Mouse (Mus musculus): ENCODE measurements around the gene Tdp2. TPM values are rescaled to one million over a fixed set of nuclear protein-coding genes. Genes with fewer than 3 reads are reported as not detected.
A peak's percentile ranks its signal among the peaks of the same experiment; 100 is the strongest.

Gene Tdp2
- polyA plus RNA-seq, 1 experiment from 2014 or later, result 42.2 TPM

- WGBS, result 68% methylated on average over 12 of the region's 12 CpGs
- no peaks in the 10 kb centered on the region; the same call in 1 of the 2 replicates for H3K4me1 ChIP-seq (ENCODE audit: control insufficient read depth, insufficient read depth, low read length)
- no peak overlapping the region for H3K4me2 ChIP-seq (ENCODE audit: low read depth, low read length)
- H3K4me3 ChIP-seq (replicated peaks; ENCODE audit: low read length), result no peak overlapping the region
- no peaks in the 10 kb centered on the region for H3K27me3 ChIP-seq (ENCODE audit: control insufficient read depth, insufficient read depth, low read length)
- no peaks in the 10 kb centered on the region for H3K36me3 ChIP-seq (ENCODE audit: control insufficient read depth, insufficient read depth, low read length)
- H3K9me3 ChIP-seq (replicated peaks; ENCODE audit: control insufficient read depth, low read length), result no peaks in the 10 kb centered on the region
- H3K9ac ChIP-seq (ENCODE audit: low read length), result no peak overlapping the region
- H3K27ac ChIP-seq (ENCODE audit: low read length), result no peak overlapping the region
- no peak for ATAC-seq (ENCODE audit: insufficient read depth, low FRiP score)
Observed at GRCm38 (mm10) chr13:24861084-24861483, 29.6 kb downstream of the Tdp2 start.

GRCm38 (mm10) chr13:24862021-24862420 lies 30.5 kb downstream of the Tdp2 start:
- WGBS, result 50% methylated on average over 7 of the region's 7 CpGs

GRCm38 (mm10) chr13:24862520-24862919 lies 31.0 kb downstream of the Tdp2 start:
- H3K36me3 ChIP-seq (ENCODE audit: control insufficient read depth, insufficient read depth, low read length), result no peaks in the 10 kb centered on the region
- H3K4me3 ChIP-seq (replicated peaks; ENCODE audit: low read length), result no peak overlapping the region
- no peaks in the 10 kb centered on the region for H3K27me3 ChIP-seq (ENCODE audit: control insufficient read depth, insufficient read depth, low read length)
- no peak overlapping the region for H3K27ac ChIP-seq (ENCODE audit: low read length)
- no peaks in the 10 kb centered on the region; the same call in 1 of the 2 replicates for H3K4me1 ChIP-seq (ENCODE audit: control insufficient read depth, insufficient read depth, low read length)
- no peaks in the 10 kb centered on the region for H3K9me3 ChIP-seq (replicated peaks; ENCODE audit: control insufficient read depth, low read length)
- no peak for ATAC-seq (ENCODE audit: insufficient read depth, low FRiP score)
- no peak overlapping the region for H3K9ac ChIP-seq (ENCODE audit: low read length)
- WGBS, result 57% methylated on average over 7 of the region's 7 CpGs
- H3K4me2 ChIP-seq (ENCODE audit: low read depth, low read length), result no peak overlapping the region

More at GRCm38 (mm10) chr13:24862021-24862420, 30.5 kb downstream of the Tdp2 start:
- no peaks in the 10 kb centered on the region; the same call in 1 of the 2 replicates for H3K4me1 ChIP-seq (ENCODE audit: control insufficient read depth, insufficient read depth, low read length)
- no peak overlapping the region for H3K4me3 ChIP-seq (replicated peaks; ENCODE audit: low read length)
- H3K27me3 ChIP-seq (ENCODE audit: control insufficient read depth, insufficient read depth, low read length), result no peaks in the 10 kb centered on the region
- H3K4me2 ChIP-seq (ENCODE audit: low read depth, low read length), result no peak overlapping the region
- ATAC-seq (ENCODE audit: insufficient read depth, low FRiP score), result no peak
- no peaks in the 10 kb centered on the region for H3K9me3 ChIP-seq (replicated peaks; ENCODE audit: control insufficient read depth, low read length)
- H3K9ac ChIP-seq (ENCODE audit: low read length), result no peak overlapping the region
- H3K36me3 ChIP-seq (ENCODE audit: control insufficient read depth, insufficient read depth, low read length), result no peaks in the 10 kb centered on the region
- no peak overlapping the region for H3K27ac ChIP-seq (ENCODE audit: low read length)

GRCm38 (mm10) chr13:24866430-24867402 lies 35.2 kb downstream of the Tdp2 start:
- H3K36me3 ChIP-seq (ENCODE audit: control insufficient read depth, insufficient read depth, low read length), result no peaks in the 10 kb centered on the region
- H3K9me3 ChIP-seq (replicated peaks; ENCODE audit: control insufficient read depth, low read length), result no peaks in the 10 kb centered on the region
- H3K4me1 ChIP-seq (ENCODE audit: control insufficient read depth, insufficient read depth, low read length), result no peaks in the 10 kb centered on the region; the same call in 1 of the 2 replicates
- H3K4me2 ChIP-seq (ENCODE audit: low read depth, low read length), result no peak overlapping the region
- ATAC-seq (ENCODE audit: insufficient read depth, low FRiP score), result no peak
- H3K4me3 ChIP-seq (replicated peaks; ENCODE audit: low read length), result no peak overlapping the region
- no peak overlapping the region for H3K9ac ChIP-seq (ENCODE audit: low read length)
- WGBS, result 43% methylated on average over 9 of the region's 9 CpGs
- H3K27me3 ChIP-seq (ENCODE audit: control insufficient read depth, insufficient read depth, low read length), result no peaks in the 10 kb centered on the region
- H3K27ac ChIP-seq (ENCODE audit: low read length), result no peak overlapping the region

- no peak overlapping the region for H3K27ac ChIP-seq (ENCODE audit: low read length)
- H3K27me3 ChIP-seq (ENCODE audit: control insufficient read depth, insufficient read depth, low read length), result no peaks in the 10 kb centered on the region
- no peak overlapping the region for H3K4me3 ChIP-seq (replicated peaks; ENCODE audit: low read length)
- no peaks in the 10 kb centered on the region; the same call in 1 of the 2 replicates for H3K4me1 ChIP-seq (ENCODE audit: control insufficient read depth, insufficient read depth, low read length)
- no peak overlapping the region for H3K4me2 ChIP-seq (ENCODE audit: low read depth, low read length)
- ATAC-seq (ENCODE audit: insufficient read depth, low FRiP score), result no peak
- H3K36me3 ChIP-seq (ENCODE audit: control insufficient read depth, insufficient read depth, low read length), result no peaks in the 10 kb centered on the region
- WGBS, result 81% methylated on average over 10 of the region's 10 CpGs
- H3K9ac ChIP-seq (ENCODE audit: low read length), result no peak overlapping the region
- no peaks in the 10 kb centered on the region for H3K9me3 ChIP-seq (replicated peaks; ENCODE audit: control insufficient read depth, low read length)
Observed at GRCm38 (mm10) chr13:24867789-24868188, 36.3 kb downstream of the Tdp2 start.

GRCm38 (mm10) chr13:24868233-24868632 lies 36.8 kb downstream of the Tdp2 start:
- Histone ChIP-seq H3K9ac (ENCODE audit: low read length) (no peak overlapping the region), H3K9me3 (replicated peaks; ENCODE audit: control insufficient read depth, low read length) (no peaks in the 10 kb centered on the region), H3K4me3 (replicated peaks; ENCODE audit: low read length) (no peak overlapping the region), H3K27ac (ENCODE audit: low read length) (no peak overlapping the region), H3K4me1 (ENCODE audit: control insufficient read depth, insufficient read depth, low read length) (no peaks in the 10 kb centered on the region; the same call in 1 of the 2 replicates), H3K36me3 (ENCODE audit: control insufficient read depth, insufficient read depth, low read length) (no peaks in the 10 kb centered on the region), H3K4me2 (ENCODE audit: low read depth, low read length) (no peak overlapping the region), H3K27me3 (ENCODE audit: control insufficient read depth, insufficient read depth, low read length) (no peaks in the 10 kb centered on the region)
- 87% methylated on average over 7 of the region's 7 CpGs for WGBS
- ATAC-seq (ENCODE audit: insufficient read depth, low FRiP score), result no peak

- WGBS, result 73% methylated on average over 15 of the region's 15 CpGs
- no peak overlapping the region for H3K4me3 ChIP-seq (replicated peaks; ENCODE audit: low read length)
- no peaks in the 10 kb centered on the region for H3K4me1 ChIP-seq (ENCODE audit: control insufficient read depth, insufficient read depth, low read length)
- H3K27ac ChIP-seq (ENCODE audit: low read length), result no peak overlapping the region
- no peak for ATAC-seq (ENCODE audit: insufficient read depth, low FRiP score)
- H3K9me3 ChIP-seq (replicated peaks; ENCODE audit: control insufficient read depth, low read length), result no peaks in the 10 kb centered on the region
- no peaks in the 10 kb centered on the region for H3K27me3 ChIP-seq (ENCODE audit: control insufficient read depth, insufficient read depth, low read length)
- no peak overlapping the region for H3K9ac ChIP-seq (ENCODE audit: low read length)
- H3K36me3 ChIP-seq (ENCODE audit: control insufficient read depth, insufficient read depth, low read length), result no peaks in the 10 kb centered on the region
- no peak overlapping the region for H3K4me2 ChIP-seq (ENCODE audit: low read depth, low read length)
Observed at GRCm38 (mm10) chr13:24879359-24880040, 48.0 kb downstream of the Tdp2 start.

- Histone ChIP-seq H3K4me2 (ENCODE audit: low read depth, low read length) (no peak overlapping the region), H3K27me3 (ENCODE audit: control insufficient read depth, insufficient read depth, low read length) (no peaks in the 10 kb centered on the region), H3K9me3 (replicated peaks; ENCODE audit: control insufficient read depth, low read length) (no peaks in the 10 kb centered on the region), H3K9ac (ENCODE audit: low read length) (no peak overlapping the region), H3K27ac (ENCODE audit: low read length) (no peak overlapping the region), H3K4me1 (ENCODE audit: control insufficient read depth, insufficient read depth, low read length) (no peaks in the 10 kb centered on the region), H3K36me3 (ENCODE audit: control insufficient read depth, insufficient read depth, low read length) (no peaks in the 10 kb centered on the region), H3K4me3 (replicated peaks; ENCODE audit: low read length) (no peak overlapping the region)
- ATAC-seq (ENCODE audit: insufficient read depth, low FRiP score), result peak; percentile 47; the same call in 1 of the 2 replicates
- WGBS, result 71% methylated on average over 6 of the region's 6 CpGs
Observed at GRCm38 (mm10) chr13:24880208-24880607, 48.7 kb downstream of the Tdp2 start.

GRCm38 (mm10) chr13:24880704-24881103 lies 49.2 kb downstream of the Tdp2 start:
- Histone ChIP-seq H3K4me3 (replicated peaks; ENCODE audit: low read length) (no peak overlapping the region), H3K27me3 (ENCODE audit: control insufficient read depth, insufficient read depth, low read length) (no peaks in the 10 kb centered on the region), H3K27ac (ENCODE audit: low read length) (no peak overlapping the region), H3K4me1 (ENCODE audit: control insufficient read depth, insufficient read depth, low read length) (no peaks in the 10 kb centered on the region), H3K36me3 (ENCODE audit: control insufficient read depth, insufficient read depth, low read length) (no peaks in the 10 kb centered on the region), H3K4me2 (ENCODE audit: low read depth, low read length) (no peak overlapping the region), H3K9me3 (replicated peaks; ENCODE audit: control insufficient read depth, low read length) (no peaks in the 10 kb centered on the region), H3K9ac (ENCODE audit: low read length) (no peak overlapping the region)
- no peak for ATAC-seq (ENCODE audit: insufficient read depth, low FRiP score)
- WGBS, result 88% methylated on average over 5 of the region's 5 CpGs

Data from stomach, embryonic 16.5 days (tissue).